Mouse (Mus musculus): ENCODE data around the gene Magi2. TPM values are rescaled to one million over a fixed set of nuclear protein-coding genes. Genes with fewer than 3 reads are reported as not detected.
"Not testable (repeated sequence)": the region's sequence is repeated elsewhere in the genome, so short reads cannot be mapped to it uniquely, and the experiment has no call there.

Gene Magi2
- total RNA-seq, 2 experiments from 2014 or later = 5.4 to 7.1 TPM

- intact Hi-C loops (cut with DNase I) = loop anchor here (5.0 to 10.0 kb wide), 2 partner anchors 487 to 929 kb away; no protein-coding TSS in a partner anchor
- not testable (repeated sequence) for DNase-seq (ENCODE audit: low spot score)
These were observed 177.4 kb downstream of the Magi2 start for GRCm38 (mm10) chr5:19404268-19404667.

GRCm38 (mm10) chr5:19414556-19414955, 187.7 kb downstream of the Magi2 start:
- no peak for DNase-seq (ENCODE audit: low spot score)
- intact Hi-C loops (cut with DNase I) = no loop called here

GRCm38 (mm10) chr5:19429290-19429689, 202.5 kb downstream of the Magi2 start:
- DNase-seq (ENCODE audit: low spot score) = no peak
- intact Hi-C loops (cut with DNase I) = no loop called here

- intact Hi-C loops (cut with DNase I) = no loop called here
- no peak for DNase-seq (ENCODE audit: low spot score)
These were observed 235.7 kb downstream of the Magi2 start for GRCm38 (mm10) chr5:19462541-19462940.

GRCm38 (mm10) chr5:19465383-19465782, 238.5 kb downstream of the Magi2 start:
- no peak for DNase-seq (ENCODE audit: low spot score)
- intact Hi-C loops (cut with DNase I) = no loop called here

DNA sequence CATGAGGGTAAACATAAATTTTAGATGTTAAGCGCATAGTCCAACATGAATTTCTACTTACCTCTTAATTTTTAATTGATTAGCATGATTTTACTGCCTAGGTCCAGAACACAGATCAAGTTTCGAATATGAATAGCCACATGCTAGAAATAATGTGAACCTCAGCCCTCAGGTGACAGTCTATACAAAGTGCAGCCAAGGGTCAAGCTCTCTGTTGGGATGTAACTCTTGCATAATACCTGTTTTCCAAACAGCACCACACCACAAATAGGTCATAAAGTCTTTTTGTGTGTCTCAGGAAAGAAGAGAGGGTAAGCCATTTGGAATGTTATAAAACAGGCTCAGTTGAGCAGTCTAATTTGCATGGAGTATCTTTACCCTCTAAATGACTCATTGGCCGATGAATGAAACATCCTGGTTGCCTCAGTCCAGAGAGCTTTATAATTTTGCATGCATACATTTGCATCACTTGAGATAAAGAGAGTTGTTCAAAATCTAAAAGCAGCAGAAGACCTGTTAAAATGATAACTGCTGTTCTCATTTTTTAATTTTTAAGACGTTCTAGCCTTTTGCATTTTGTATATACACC, 246.1 kb downstream of the Magi2 start:
- intact Hi-C loops (cut with DNase I) = no loop called here
- no peak for DNase-seq (ENCODE audit: low spot score)

GRCm38 (mm10) chr5:19482981-19483380, 256.1 kb downstream of the Magi2 start:
- no peak for DNase-seq (ENCODE audit: low spot score)
- intact Hi-C loops (cut with DNase I) = no loop called here

GRCm38 (mm10) chr5:19487947-19488346, 261.1 kb downstream of the Magi2 start:
- intact Hi-C loops (cut with DNase I) = no loop called here
- DNase-seq (ENCODE audit: low spot score) = no peak

- intact Hi-C loops (cut with DNase I) = no loop called here
- no peak for DNase-seq (ENCODE audit: low spot score)
These were observed 274.2 kb downstream of the Magi2 start for GRCm38 (mm10) chr5:19501005-19501404.

DNA sequence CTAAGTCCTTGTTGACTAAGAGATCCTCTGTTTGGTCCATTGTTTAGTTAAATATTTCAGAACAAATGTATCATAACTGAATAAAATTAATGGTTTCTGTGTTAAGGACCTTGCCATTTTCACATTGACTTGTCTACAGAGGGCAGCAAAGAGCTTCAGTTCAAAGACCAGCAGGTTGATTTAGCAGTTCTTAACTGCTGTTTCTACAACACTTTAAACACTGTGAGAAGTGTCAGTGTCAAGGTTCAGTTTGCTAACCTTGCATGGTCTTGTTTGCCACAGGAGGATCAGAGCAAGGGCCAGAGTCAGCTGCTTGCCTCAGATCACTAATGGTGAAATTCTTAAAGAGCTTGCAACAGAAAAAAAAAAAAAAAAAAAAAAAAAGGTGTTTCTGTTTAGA, 295.3 kb downstream of the Magi2 start:
- intact Hi-C loops (cut with DNase I) = loop anchor here (5.0 to 10.0 kb wide), 2 partner anchors 1113 to 1180 kb away; no protein-coding TSS in a partner anchor
- DNase-seq (ENCODE audit: low spot score) = no peak

DNA sequence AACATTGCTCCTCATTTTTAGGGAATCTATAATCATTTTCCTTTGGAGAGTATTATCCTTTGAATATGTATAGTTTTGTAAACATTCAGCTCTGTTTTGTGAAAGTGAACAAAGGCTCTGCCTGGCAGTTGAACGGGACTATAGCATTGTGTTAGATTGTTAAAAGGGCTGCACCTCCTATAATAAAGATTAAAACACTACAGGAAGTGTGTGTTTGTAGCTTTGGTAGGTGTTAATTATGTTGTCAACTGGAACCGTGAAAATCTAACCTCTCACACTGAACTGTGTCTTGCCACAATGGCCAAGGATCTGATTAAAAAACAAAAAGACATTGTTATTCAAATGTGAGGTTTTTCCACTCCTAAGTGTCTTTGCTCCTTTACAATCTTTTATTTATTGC, 312.5 kb downstream of the Magi2 start:
- DNase-seq (ENCODE audit: low spot score) = no peak
- intact Hi-C loops (cut with DNase I) = no loop called here

- intact Hi-C loops (cut with DNase I) = no loop called here
These were observed 319.6 kb downstream of the Magi2 start for GRCm38 (mm10) chr5:19546424-19546823.

GRCm38 (mm10) chr5:19546900-19547299, 320.1 kb downstream of the Magi2 start:
- no peak for DNase-seq (ENCODE audit: low spot score)
- intact Hi-C loops (cut with DNase I) = no loop called here

More at GRCm38 (mm10) chr5:19546424-19546823, 319.6 kb downstream of the Magi2 start:
- no peak for DNase-seq (ENCODE audit: low spot score)

GRCm38 (mm10) chr5:19553510-19553909, 326.7 kb downstream of the Magi2 start:
- no peak for DNase-seq (ENCODE audit: low spot score)
- intact Hi-C loops (cut with DNase I) = no loop called here

GRCm38 (mm10) chr5:19565636-19566035, 338.8 kb downstream of the Magi2 start:
- intact Hi-C loops (cut with DNase I) = no loop called here
- DNase-seq (ENCODE audit: low spot score) = no peak

DNA sequence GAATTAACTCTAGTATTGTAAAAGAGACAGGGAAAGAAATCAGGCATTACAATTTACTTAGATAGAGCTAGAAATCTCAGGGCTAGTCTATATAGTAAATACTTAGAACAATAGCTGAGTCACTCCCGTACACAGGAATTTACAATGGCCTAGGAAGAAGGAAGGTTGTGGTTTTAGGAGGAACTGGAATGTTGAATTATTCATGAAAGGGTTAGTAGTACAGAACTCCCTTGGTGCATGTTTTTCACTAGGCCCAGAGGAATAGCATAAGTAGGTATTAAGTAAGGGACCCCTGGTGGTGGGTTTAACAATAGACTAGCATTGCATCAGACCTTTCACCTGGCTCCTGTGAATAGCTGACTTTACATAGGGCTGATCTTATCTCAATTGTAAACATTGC, 339.3 kb downstream of the Magi2 start:
- intact Hi-C loops (cut with DNase I); DNase-seq (ENCODE audit: low spot score): not testable (repeated sequence)

DNA sequence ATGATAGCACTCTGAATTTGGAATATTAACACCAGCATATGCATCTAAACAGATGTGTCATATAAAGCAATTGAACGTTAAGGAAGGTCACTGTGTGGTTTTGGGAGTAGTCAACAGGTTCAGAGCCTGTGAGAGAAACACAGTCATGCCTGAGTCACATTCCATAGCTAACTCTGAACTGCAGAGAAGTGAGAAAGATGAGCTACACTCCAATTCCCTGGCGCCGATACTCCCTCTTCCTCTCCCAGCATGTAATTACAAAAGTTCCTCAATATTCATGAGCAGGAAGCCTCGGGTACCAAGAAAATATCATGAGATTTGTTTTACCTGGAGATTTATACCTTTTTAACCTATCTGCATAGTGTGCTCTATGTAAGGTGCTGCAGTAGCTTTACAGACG, 380.9 kb downstream of the Magi2 start:
- DNase-seq (ENCODE audit: low spot score) = no peak
- intact Hi-C loops (cut with DNase I) = no loop called here

- no peak for DNase-seq (ENCODE audit: low spot score)
- intact Hi-C loops (cut with DNase I) = no loop called here
These were observed 385.0 kb downstream of the Magi2 start for GRCm38 (mm10) chr5:19611788-19612187.

DNA sequence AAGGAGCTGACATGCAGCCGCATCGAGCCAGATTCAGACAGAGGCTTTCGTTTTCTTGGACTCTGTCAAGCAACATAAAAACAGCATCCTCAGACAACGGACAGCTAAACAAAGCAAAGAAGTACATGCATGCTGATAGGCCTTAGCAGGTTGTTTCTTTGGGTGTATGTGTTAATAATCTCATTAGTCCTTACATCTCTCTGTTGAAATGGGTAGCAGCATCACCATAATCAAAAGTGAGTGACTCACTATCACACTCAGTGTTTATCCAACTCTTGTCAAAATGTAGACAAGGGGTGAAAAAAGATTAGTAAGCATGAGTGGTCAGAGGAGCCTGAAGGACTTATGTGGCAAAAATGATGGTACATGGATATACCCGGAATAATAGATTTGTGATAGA, 394.8 kb downstream of the Magi2 start:
- intact Hi-C loops (cut with DNase I) = no loop called here
- no peak for DNase-seq (ENCODE audit: low spot score)

DNA sequence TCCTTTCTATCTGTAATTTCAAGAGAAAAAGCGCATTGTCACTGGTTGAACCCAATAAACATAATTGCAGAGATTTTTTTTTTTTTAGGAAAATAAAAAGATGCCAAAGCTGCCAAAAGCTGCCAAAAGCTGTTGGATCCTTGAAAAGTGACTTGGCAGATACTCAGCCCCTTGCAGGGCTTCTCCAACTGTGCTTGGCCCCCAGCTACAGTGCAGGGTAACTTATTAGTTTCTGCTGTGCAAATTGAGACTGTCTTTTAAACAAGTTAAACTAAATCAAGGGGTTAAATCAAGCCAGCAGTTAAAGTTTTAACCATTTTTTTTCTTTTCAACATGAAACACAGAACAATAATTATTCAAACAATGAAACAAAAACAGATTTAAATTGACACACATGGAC, 407.1 kb downstream of the Magi2 start:
- intact Hi-C loops (cut with DNase I) = no loop called here

GRCm38 (mm10) chr5:19637789-19638188, 411.0 kb downstream of the Magi2 start:
- intact Hi-C loops (cut with DNase I) = no loop called here

More for the DNA sequence above, 407.1 kb downstream of the Magi2 start:
- DNase-seq (ENCODE audit: low spot score) = no peak

DNA sequence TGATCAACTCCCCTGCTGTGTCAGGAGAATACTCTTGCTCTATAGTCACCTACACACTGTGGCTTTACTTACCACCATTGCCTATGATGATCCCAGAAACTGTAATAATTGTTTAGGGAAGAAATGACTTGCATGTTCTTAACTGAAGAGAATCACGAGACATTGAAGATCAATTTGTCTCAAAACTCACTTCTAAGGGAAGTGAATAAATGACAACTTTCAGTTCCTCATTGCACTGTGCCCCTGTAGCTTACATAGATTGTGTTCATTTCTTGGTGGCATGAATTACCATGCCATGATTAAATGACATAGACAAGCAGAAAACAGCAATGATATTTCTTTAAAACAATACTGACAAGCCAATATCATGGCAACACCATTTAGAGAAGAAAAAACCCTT, 429.1 kb downstream of the Magi2 start:
- intact Hi-C loops (cut with DNase I) = no loop called here
- DNase-seq (ENCODE audit: low spot score) = no peak

More at GRCm38 (mm10) chr5:19637789-19638188, 411.0 kb downstream of the Magi2 start:
- no peak for DNase-seq (ENCODE audit: low spot score)
